Mouse (Mus musculus) Patski (cell line): ENCODE measurements at regions not wholly inside any gene's neighbourhood (a gene's known extent, or its start where the extent isn't known, plus 50 kb on each side); places are given as distances from the start of the nearest gene placed in this dataset.

Experiments
- ATAC-seq: fragments of 100-300 bp; one replicate; pipeline ENCODE4 v1.8.0; 2021
- CTCF ChIA-PET: fragments of 350-600 bp; sonication (Branson Sonifier 250); formaldehyde crosslinking; loops from one replicate; lab custom pipeline; 2022; ENCODE audit warnings: inconsistent platforms; lab: Charles Lee
- POLR2A ChIA-PET: fragments of 350-600 bp; sonication (Branson Sonifier 250); formaldehyde crosslinking; loops from one replicate; lab custom pipeline; 2022; ENCODE audit warnings: antibody characterized with exemption, inconsistent platforms; lab: Charles Lee
- DNase-seq: peaks from one replicate; pipeline ENCODE4 v3.0.0-alpha.2; 2011; ENCODE audit warnings: low read depth, low spot score
- H3K27me3 ChIP-seq: fragments of 371-371 bp; one replicate; pipeline ENCODE4 v1.5.1; 2021
- CTCF ChIP-seq: fragments of 100-300 bp; IDR thresholded peaks from one replicate; pipeline ENCODE4 v1.5.1; 2021
- in situ Hi-C: fragments of 300-500 bp; cut with MboI; formaldehyde crosslinking; loops from 3 replicates; pipeline ENCODE4 v1.11.1; 2018; ENCODE audit warnings: low pct_unique_long_range_greater_than_20kb, mixed read lengths

DNA sequence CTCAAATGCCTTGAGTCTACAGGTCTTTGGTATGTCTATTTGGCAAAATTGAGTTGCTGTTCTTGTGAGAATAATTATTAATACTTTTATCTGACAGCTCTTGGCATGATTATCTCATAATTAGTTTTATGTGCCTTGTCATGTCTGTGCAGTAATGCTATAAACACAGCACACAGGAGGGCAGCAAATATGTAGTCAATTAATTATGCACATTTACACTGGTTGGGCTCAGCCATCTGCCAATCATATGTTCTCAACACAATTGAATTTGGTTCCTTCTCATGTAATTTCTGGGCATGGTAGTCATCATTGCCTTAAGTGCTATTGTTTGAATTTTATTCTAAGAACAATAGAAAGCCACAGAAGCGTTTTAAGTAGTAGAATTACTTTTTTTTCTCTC is 1650.7 kb upstream of the Tenm2 start:
- in situ Hi-C loops: no loop called here
- no peak for ATAC-seq
- ChIA-PET POLR2A (no interaction called here), CTCF (no interaction called here)
- no peaks in the 10 kb centered on the region for H3K27me3 ChIP-seq
- no peak for TF ChIP-seq CTCF
- DNase-seq: no peak

DNA sequence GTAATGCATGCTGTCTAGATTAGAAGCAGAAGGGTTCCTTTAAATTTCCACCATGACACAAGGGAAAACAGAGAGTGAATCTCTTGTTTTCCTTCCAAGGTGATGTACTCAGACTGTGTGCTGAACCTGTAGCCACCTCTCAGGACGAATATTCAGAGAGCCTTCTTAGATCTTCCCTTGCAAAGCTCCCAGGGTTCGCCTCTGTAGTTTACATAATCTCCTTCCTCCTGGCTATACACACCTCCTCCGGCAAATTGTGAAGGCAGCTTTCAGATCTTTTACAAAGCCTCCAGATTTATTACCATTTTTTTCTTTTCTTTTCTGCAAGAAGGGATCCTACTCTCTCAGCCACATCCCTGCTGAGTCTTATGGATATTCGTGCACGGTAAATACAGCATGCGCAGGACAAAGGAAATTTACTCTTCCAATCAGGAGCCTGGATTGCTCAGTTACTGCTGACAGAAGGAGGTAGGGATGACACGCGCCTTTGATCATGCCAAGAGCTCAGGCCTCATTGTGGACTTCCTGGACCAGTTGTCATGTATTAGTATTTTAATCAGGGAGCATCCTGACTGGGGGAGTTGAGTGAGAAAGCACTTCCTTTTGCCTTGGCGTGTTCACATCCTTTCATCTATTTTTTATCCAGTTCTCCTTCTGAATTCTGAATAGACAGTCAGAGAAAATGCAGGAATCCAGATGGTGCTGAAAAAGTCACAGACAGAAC is 1626.0 kb upstream of the Tenm2 start:
- in situ Hi-C loops: no loop called here
- TF ChIP-seq CTCF: no peak
- ATAC-seq (no peak), DNase-seq (no peak)
- ChIA-PET POLR2A (no interaction called here), CTCF (no interaction called here)
- no peaks in the 10 kb centered on the region for H3K27me3 ChIP-seq

- POLR2A ChIA-PET: no interaction called here
- TF ChIP-seq CTCF: no peak
- ATAC-seq: no peak
- in situ Hi-C loops: no loop called here
- CTCF ChIA-PET: no interaction called here
- H3K27me3 ChIP-seq: peaks cover 10% of the 10 kb centered on the region
- DNase-seq: no peak
These were observed 1620.9 kb upstream of the Tenm2 start for GRCm38 (mm10) chr11:38856645-38857044.

DNA sequence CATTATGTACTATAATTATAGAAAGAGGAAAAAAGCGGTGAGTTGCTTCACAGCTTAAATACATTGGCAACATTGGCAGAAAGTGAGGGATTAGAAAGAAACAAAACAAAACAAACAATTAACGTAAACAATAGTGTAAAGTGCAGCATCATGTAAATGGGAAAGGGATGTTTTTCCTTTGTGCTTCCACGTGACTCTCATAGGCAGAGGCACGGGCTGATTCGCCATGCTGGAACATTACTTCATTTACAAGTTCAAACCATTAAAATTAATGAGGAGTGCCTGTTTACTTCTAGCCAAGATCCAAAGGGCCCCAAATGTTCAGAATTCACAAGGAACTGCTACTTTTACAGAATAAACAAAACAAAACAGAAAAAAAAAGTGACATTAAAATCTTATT is 1593.4 kb upstream of the Tenm2 start:
- ATAC-seq: no peak
- in situ Hi-C loops: no loop called here
- ChIA-PET POLR2A (no interaction called here), CTCF (no interaction called here)
- DNase-seq: no peak
- TF ChIP-seq CTCF: no peak
- H3K27me3 ChIP-seq: no peaks in the 10 kb centered on the region

DNA sequence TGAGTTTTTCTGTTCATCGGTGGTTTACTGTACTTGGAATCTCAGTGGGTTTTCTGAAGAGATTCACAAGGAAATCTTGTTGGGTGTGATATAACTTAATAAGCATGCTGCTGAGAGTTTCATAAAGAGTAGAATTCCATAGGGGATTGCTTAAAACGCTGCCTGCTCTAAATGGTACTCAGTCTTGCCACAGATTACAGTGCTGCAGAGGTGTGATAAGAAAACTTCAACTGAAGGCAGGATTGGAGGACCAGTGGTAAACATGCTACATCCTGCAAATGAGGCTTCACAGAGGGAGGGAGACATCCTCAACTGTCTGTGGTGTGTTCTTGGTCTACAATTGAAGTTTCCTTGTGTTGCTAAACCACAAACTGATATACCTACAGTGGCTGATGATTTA is 1592.6 kb upstream of the Tenm2 start:
- ChIA-PET POLR2A (no interaction called here), CTCF (no interaction called here)
- TF ChIP-seq CTCF: no peak
- no peak for DNase-seq
- in situ Hi-C loops: no loop called here
- H3K27me3 ChIP-seq: no peaks in the 10 kb centered on the region
- ATAC-seq: no peak

DNA sequence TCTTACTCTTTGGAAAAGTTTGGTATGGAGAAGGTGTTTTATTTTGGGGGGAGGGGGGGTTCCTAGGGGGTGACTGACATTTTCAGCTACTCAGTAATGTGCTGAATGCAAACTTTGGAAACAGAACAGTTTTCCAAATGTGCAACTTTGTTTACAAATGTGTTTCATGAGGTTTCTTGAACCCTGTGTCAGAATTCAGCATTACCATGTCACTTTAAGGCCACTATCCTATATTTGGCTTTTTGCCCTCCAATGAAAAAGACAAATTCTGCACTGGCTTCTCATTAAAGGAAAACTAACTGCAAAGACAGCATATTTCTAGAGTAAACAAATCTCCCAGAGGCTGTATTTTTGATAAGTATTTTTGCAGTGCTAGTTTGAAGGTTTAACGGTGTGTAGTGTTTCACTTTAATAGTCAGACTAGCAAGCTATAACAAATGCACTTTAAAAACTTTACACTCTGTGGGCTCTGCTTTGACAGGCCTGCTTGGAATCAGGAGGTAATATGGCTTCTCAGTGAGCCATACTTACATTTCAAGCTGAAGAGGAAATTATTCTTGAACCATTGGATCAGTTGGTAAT is 1589.5 kb upstream of the Tenm2 start:
- no peaks in the 10 kb centered on the region for H3K27me3 ChIP-seq
- ChIA-PET POLR2A (no interaction called here), CTCF (no interaction called here)
- ATAC-seq (no peak), DNase-seq (no peak)
- no peak for TF ChIP-seq CTCF
- in situ Hi-C loops: no loop called here

- H3K27me3 ChIP-seq: no peaks in the 10 kb centered on the region
- ChIA-PET CTCF (no interaction called here), POLR2A (no interaction called here)
- no peak for ATAC-seq
- TF ChIP-seq CTCF: no peak
- no peak for DNase-seq
- in situ Hi-C loops: no loop called here
These were observed 1582.4 kb upstream of the Tenm2 start for GRCm38 (mm10) chr11:38818141-38818540.

GRCm38 (mm10) chr11:38783548-38783947 is 1547.8 kb upstream of the Tenm2 start:
- TF ChIP-seq CTCF: no peak
- POLR2A ChIA-PET: no interaction called here
- ATAC-seq: no peak
- CTCF ChIA-PET: no interaction called here
- no peak for DNase-seq
- in situ Hi-C loops: no loop called here
- no peaks in the 10 kb centered on the region for H3K27me3 ChIP-seq

GRCm38 (mm10) chr11:38779585-38779984 is 1543.8 kb upstream of the Tenm2 start:
- H3K27me3 ChIP-seq: no peaks in the 10 kb centered on the region
- DNase-seq: no peak
- POLR2A ChIA-PET: no interaction called here
- CTCF ChIA-PET: interaction anchor here (1.4 kb wide), 1 partner anchor 11 kb away, joined by 3 read pairs; no protein-coding TSS in a partner anchor
- no peak for TF ChIP-seq CTCF
- in situ Hi-C loops: no loop called here
- ATAC-seq: no peak

GRCm38 (mm10) chr11:38762241-38762640 is 1526.5 kb upstream of the Tenm2 start:
- POLR2A ChIA-PET: no interaction called here
- in situ Hi-C loops: no loop called here
- no peaks in the 10 kb centered on the region for H3K27me3 ChIP-seq
- CTCF ChIA-PET: interaction anchor here (1.0 kb wide), 1 partner anchor 11 kb away, joined by 3 read pairs; no protein-coding TSS in a partner anchor
- no peak for DNase-seq
- TF ChIP-seq CTCF: no peak
- ATAC-seq: no peak

DNA sequence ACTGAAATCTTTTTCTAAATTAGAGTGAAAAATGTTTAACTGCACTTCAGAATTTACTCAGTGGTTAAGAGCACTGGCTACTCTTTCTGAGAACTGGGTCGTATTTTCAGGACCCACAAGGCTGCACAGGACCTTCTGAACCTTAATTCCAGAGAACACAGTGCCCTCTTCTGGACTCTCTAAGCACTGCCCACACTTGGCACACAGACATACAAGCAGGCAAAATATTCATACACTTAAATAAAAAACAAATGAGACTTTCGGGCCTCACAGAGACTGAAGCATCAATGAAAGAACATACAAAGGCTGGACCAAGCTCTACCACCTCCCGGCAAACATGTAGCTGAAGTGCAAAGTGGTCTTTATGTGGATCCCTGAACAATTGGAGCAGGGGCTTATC is 1511.8 kb upstream of the Tenm2 start:
- ChIA-PET CTCF (interaction anchor here (1.3 kb wide), 1 partner anchor 29 kb away, joined by 4 read pairs; no protein-coding TSS in a partner anchor), POLR2A (no interaction called here)
- peak; percentile 57 for TF ChIP-seq CTCF
- ATAC-seq (no peak), DNase-seq (no peak)
- in situ Hi-C loops: no loop called here
- H3K27me3 ChIP-seq: no peaks in the 10 kb centered on the region

DNA sequence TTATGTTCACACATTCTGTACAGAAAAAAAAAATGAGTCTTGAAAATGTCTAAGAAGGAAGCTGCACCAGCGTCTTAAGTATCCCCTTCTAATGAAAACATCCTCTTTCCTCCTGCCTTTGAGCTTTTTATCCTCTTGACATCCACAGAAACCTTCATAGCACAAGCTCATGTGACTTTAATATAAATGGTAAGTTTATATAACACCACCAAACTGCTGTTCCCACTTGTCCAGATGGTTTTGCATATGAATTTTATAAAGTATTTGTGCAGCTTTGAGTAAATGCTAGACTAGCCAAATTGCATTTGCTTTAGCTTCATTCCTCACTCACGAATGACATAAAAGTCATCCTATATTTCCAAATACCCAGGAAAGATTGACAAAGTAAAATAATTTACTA is 1493.3 kb upstream of the Tenm2 start:
- in situ Hi-C loops: no loop called here
- CTCF ChIA-PET: no interaction called here
- POLR2A ChIA-PET: no interaction called here
- ATAC-seq (no peak), DNase-seq (no peak)
- no peak for TF ChIP-seq CTCF
- no peaks in the 10 kb centered on the region for H3K27me3 ChIP-seq
